Mouse (Mus musculus): ENCODE measurements at regions not wholly inside any gene's neighbourhood (a gene's known extent, or its start where the extent isn't known, plus 50 kb on each side); places are given as distances from the start of the nearest gene placed in this dataset.
"Not testable (repeated sequence)": the region's sequence is repeated elsewhere in the genome, so short reads cannot be mapped to it uniquely, and the experiment has no call there.

GRCm38 (mm10) chr14:45806726-45807280 lies 148.9 kb upstream of the Ddhd1 start:
- no peak for DNase-seq (ENCODE audit: low spot score in 2 of 2)

GRCm38 (mm10) chr14:45807767-45808166 lies 149.8 kb upstream of the Ddhd1 start:
- no peak for DNase-seq (ENCODE audit: low spot score in 2 of 2)

- no peak for DNase-seq (ENCODE audit: low spot score in 2 of 2)
Measured at GRCm38 (mm10) chr14:45809491-45809890, 151.5 kb upstream of the Ddhd1 start.

GRCm38 (mm10) chr14:45810101-45810500 lies 152.2 kb upstream of the Ddhd1 start:
- DNase-seq (ENCODE audit: low spot score in 2 of 2): no peak

GRCm38 (mm10) chr14:45810630-45811029 lies 152.7 kb upstream of the Ddhd1 start:
- DNase-seq (ENCODE audit: low spot score in 2 of 2): no peak

DNA sequence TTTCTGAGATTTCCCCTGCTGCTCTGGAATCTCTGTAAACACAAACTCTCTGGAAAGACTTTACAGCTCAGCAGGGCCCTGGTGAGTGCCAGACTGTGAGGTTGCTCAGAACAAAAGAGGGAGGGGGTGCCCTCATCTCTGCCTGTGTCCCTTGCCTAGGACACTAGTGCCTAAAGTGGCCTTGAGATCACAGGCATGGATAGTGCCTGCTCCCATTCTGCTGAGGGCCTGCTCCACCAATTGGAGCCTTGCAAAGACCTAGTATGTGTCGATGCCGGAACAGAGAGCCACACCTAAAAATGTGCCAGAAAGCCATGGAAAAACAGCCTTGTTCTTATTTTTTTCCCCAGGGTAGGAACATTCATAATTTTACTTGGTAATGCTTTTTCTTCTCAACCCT lies 157.7 kb upstream of the Ddhd1 start:
- DNase-seq (ENCODE audit: low spot score in 2 of 2): no peak

- DNase-seq (ENCODE audit: low spot score in 2 of 2): not testable (repeated sequence)
Measured at GRCm38 (mm10) chr14:45816611-45817010, 158.7 kb upstream of the Ddhd1 start.

- DNase-seq (ENCODE audit: low spot score in 2 of 2): no peak
Measured at GRCm38 (mm10) chr14:45817756-45818155, 159.8 kb upstream of the Ddhd1 start.

GRCm38 (mm10) chr14:45824601-45825000 lies 166.7 kb upstream of the Ddhd1 start:
- no peak for DNase-seq (ENCODE audit: low spot score in 2 of 2)

DNA sequence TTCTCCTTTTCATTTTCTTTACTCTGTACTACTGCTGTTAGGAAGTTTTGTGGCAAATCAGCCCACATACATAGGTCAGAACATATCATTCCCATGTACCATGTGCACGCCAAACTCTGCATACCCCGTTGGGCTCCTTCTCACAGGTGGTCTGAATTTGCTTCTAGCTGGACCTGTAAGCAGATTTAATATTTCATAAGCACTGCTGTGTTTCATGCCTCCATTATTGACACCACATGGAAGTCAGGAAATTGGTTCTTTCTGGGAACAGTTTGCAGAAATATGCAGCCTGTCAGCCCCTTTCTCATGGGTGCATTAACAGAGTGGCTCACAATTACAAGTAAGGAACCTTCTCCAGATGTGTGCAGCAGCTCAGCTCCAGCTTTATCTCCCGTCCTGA lies 168.1 kb upstream of the Ddhd1 start:
- no peak for DNase-seq (ENCODE audit: low spot score in 2 of 2)

- DNase-seq (ENCODE audit: low spot score in 2 of 2): no peak
Measured at GRCm38 (mm10) chr14:45827096-45827495, 169.2 kb upstream of the Ddhd1 start.

DNA sequence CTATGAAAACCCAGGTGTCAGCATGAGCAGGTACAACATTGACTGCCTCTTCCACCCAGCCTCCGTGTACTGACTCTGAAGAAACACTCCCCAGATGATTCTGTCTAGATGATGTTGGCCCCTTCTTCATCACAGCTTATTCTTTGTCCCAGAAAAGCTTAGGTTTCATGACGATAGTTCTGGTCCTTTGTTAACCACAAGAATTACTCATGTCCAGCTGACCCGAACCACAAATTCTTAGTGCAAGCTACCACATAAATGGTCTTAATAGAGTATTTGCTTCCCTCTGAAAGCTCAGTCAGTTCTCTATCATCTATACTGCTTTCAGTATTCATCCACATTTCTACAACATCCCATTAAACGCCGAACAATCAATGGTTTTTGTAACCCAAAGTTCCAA lies 172.5 kb upstream of the Ddhd1 start:
- no peak for DNase-seq (ENCODE audit: low spot score in 2 of 2)

GRCm38 (mm10) chr14:45837039-45837438 lies 179.1 kb upstream of the Ddhd1 start:
- no peak for DNase-seq (ENCODE audit: low spot score in 2 of 2)

DNA sequence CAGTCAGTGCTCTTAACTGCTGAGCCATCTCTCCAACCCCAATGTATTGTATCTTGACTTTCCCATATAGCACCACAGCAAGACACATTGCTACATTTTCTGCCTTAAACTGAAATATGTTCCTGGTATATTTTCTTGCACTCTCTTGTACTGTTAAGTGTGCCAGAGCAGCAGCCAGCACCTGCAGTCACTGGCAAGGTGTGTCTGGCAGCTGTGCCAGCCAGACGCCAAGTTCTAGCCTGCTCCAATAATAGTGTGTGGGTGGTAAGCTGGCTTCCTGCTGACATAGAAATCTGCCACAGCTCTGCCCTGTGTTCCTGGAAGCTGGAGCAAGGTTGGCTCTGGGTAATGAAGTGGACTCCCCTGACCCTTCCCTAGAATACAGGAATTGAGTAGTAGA lies 185.9 kb upstream of the Ddhd1 start:
- no peak for DNase-seq (ENCODE audit: low spot score in 2 of 2)

DNA sequence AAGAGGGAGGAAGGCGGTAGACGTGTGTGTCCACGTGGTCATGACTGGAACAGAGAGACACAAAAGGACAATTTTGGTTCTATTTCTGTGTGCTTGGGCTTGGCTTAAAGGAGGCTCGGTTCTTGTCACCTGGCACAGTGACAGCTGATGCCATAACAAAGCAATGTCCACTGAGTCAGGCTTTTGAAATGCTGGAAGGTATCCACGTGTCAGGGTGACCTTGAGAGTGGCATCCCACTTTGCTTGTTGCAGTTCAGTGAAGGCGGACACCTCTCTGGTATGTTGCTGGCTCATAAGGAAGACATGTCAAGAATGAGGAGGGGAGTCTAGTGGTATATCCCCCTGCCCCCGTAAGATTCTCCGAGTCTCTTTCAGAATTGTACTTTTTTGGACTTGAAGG lies 192.6 kb upstream of the Ddhd1 start:
- DNase-seq (ENCODE audit: low spot score in 2 of 2): no peak

GRCm38 (mm10) chr14:45878428-45878827 lies 220.5 kb upstream of the Ddhd1 start:
- DNase-seq (ENCODE audit: low spot score in 2 of 2): peak; percentile 44 to 46

DNA sequence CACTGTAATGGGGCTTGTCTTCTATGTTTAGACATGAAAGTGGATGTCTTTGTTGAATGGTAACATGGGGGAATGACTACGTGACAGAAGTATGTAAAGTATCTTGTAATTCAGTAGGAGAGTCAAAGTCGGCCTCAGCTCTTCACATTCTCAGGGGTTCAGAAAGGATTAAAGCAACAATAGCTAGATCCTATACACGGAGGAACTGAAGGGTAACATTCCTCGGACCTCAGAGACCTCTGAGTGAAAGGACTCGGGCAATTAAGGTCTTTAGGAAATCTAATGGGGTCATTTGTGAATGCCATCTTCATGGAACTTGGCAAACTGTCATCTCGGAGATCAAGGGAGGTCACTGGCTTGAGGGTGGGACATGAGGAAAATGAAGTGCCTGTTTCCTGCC lies 262.8 kb upstream of the Ddhd1 start:
- no peak for DNase-seq (ENCODE audit: low spot score in 2 of 2)

DNA sequence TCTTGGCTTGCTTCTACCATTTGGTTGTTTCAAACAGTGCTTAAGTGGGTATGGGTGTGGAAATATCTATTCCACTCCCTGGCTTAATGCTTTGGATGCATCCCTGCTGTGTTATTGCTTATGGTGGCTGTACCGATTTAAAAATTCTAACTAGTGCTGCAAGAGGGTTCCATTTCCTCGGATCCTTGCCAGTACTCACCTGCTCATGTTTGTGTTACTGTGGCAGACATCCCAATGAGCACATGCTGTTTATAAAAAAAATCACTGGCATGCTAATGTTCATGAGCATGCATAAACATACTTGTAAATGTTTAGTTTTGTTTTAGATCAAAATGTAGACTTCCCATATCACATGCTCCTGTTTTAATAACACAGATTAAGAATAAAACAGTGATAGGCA lies 285.6 kb upstream of the Ddhd1 start:
- DNase-seq (ENCODE audit: low spot score in 2 of 2): no peak

GRCm38 (mm10) chr14:45944101-45944500 lies 286.2 kb upstream of the Ddhd1 start:
- DNase-seq (ENCODE audit: low spot score in 2 of 2): no peak

- no peak for DNase-seq (ENCODE audit: low spot score in 2 of 2)
Measured at GRCm38 (mm10) chr14:45944506-45944905, 286.6 kb upstream of the Ddhd1 start.

GRCm38 (mm10) chr14:45956624-45957023 lies 298.7 kb upstream of the Ddhd1 start:
- DNase-seq (ENCODE audit: low spot score in 2 of 2): no peak

GRCm38 (mm10) chr14:45962474-45962873 lies 304.5 kb upstream of the Ddhd1 start:
- no peak for DNase-seq (ENCODE audit: low spot score in 2 of 2)

DNA sequence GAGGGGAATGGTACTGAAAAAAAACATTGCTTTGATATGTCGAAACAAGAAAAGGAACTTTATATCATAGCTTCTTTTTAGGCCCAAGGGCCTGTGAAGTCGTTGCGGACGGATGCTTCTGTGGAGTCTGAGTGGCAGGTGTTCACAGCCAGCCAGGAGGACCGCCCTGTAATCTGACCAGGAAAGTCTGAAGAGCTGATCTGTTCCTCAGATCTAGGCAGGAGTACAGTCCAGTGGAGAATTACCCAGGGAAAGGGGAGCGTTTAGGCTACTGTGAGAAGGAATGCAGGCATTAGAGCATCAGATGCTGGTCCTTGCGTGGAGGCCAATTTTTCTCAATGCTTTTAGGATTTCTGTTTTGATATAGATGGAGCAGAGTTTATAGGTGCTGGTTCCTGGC lies 306.1 kb upstream of the Ddhd1 start:
- no peak for DNase-seq (ENCODE audit: low spot score in 2 of 2)

- DNase-seq (ENCODE audit: low spot score in 2 of 2): no peak
Measured at GRCm38 (mm10) chr14:45983206-45983857, 325.4 kb upstream of the Ddhd1 start.

Measured in frontal cortex, postnatal 36 days (tissue).